In the genomic region with DNA sequence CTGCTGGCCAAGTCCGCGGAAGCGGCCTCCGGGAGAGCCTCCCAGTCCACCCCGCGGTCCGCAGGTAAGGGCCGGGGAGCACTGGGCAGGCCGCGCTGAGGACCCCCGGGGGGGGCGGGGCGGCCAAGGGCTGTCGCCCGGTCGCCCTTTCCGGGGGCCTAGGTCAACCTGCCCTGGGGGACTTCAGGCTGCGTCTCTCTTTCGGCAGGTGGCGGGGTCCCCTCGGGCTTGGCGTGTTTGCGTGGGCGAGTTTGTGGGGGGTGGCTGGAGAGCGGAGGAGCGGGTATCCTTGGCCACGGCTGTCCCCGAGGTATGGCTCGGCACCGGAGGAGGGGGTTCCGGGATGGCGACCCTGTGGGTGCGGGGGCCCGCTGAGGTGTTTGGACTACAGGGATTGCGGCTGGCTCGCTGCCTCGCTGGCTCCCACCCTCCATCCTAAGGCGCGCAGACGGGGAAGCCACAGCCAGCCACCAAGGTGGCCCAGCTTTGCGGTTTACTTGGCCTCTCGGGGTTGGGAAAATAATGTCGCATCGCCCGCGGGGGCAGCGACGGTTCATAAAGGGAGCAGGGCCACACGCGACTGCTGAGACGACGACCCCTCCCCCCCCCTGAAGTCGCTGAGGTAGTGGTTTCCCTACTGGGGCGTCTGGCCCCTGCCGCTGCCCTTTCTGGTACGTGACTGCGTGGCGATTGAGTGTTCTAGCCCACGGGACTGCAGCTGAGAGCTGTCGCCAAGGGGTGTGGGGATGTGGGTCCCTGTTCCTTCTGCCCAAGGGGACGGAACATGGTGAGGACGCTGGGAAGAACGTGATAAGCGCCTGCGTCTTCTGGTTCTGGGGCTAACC, we compare ENCODE assay signal across 8 mouse cellular contexts. TPM values are rescaled to one million over a fixed set of nuclear protein-coding genes. Genes with fewer than 3 reads are reported as not detected.
A peak's percentile ranks its signal among the peaks of the same experiment; 100 is the strongest.
DNase-seq lines count a peak whose midpoint lies in the region; ATAC-seq and TF ChIP-seq lines count a peak whose summit lies in the region.

No protein-coding gene starts in this region.

- peaks cover 47% of the 10 kb centered on the region for H3K27me3 ChIP-seq in heart, embryonic 13.5 days (replicated peaks)
- peaks cover 51% of the 10 kb centered on the region for H3K27me3 ChIP-seq in embryonic facial prominence, embryonic 10.5 days (replicated peaks; ENCODE audit: low read depth, poor library complexity, severe bottlenecking)
- H3K27me3 ChIP-seq in hindbrain, embryonic 15.5 days, result no peaks in the 10 kb centered on the region
- peaks cover 21% of the 10 kb centered on the region for H3K27me3 ChIP-seq in limb, embryonic 14.5 days (ENCODE audit: control insufficient read depth, insufficient read depth, low read length)

- H3K4me3 ChIP-seq in heart, embryonic 13.5 days, result peak overlapping the region; percentile 62
- H3K4me3 ChIP-seq in ES-E14 (ENCODE audit: insufficient read depth in 1 of 2, low read depth in 1 of 2, low read length in 2 of 2, poor library complexity in 1 of 2, severe bottlenecking in 1 of 2), result peak overlapping the region; percentile 85 to 88
- H3K4me3 ChIP-seq in embryonic facial prominence, embryonic 10.5 days, result peak overlapping the region; percentile 70
- peak overlapping the region; percentile 66 for H3K4me3 ChIP-seq in hindbrain, embryonic 15.5 days
- H3K4me3 ChIP-seq in limb, embryonic 14.5 days (replicated peaks; ENCODE audit: low read length), result peak overlapping the region; percentile 49

- ATAC-seq in heart, embryonic 13.5 days (ENCODE audit: extremely low read depth, insufficient number of reproducible peaks, low FRiP score, low TSS enrichment), result no peak
- peak; percentile 77 for ATAC-seq in hindbrain, embryonic 15.5 days (ENCODE audit: low FRiP score, low read depth)
- no peak for ATAC-seq in limb, embryonic 14.5 days (ENCODE audit: low FRiP score, low read depth)
- ATAC-seq in erythroid progenitor cell, adult 5-6 weeks (replicated peaks; ENCODE audit: low FRiP score, poor library complexity, severe bottlenecking), result no peak

- 9% methylated on average over 52 of the region's 65 CpGs for WGBS in heart, embryonic 13.5 days
- 19% methylated on average over 65 of the region's 65 CpGs for WGBS in embryonic facial prominence, embryonic 10.5 days
- 19% methylated on average over 60 of the region's 65 CpGs for WGBS in hindbrain, embryonic 15.5 days
- WGBS in limb, embryonic 14.5 days, result 17% methylated on average over 34 of the region's 65 CpGs

- no peak for DNase-seq in heart, adult 9 months (ENCODE audit: low spot score in 2 of 2)
- no peak for DNase-seq in ES-E14 (ENCODE audit: low read depth, low spot score)
- DNase-seq in embryonic facial prominence, embryonic 10.5 days (ENCODE audit: low spot score), result peak; percentile 17
- no peak for DNase-seq in limb, embryonic 14.5 days (ENCODE audit: low spot score)
- peak; percentile 34 for DNase-seq in retina, embryonic 14.5 days (ENCODE audit: low spot score)

- H3K4me2 ChIP-seq in heart, embryonic 13.5 days, result peak overlapping the region; percentile 92
- H3K4me2 ChIP-seq in hindbrain, embryonic 15.5 days, result peak overlapping the region; percentile 61
- peak overlapping the region; percentile 83 for H3K4me2 ChIP-seq in limb, embryonic 14.5 days (replicated peaks; ENCODE audit: low read depth, low read length, severe bottlenecking)

- in situ Hi-C loops in ES-E14 (cut with MboI; ENCODE audit: low sequenced_read_pairs in 2 of 2, unreplicated experiment in 2 of 2), result no loop called here

- H3K27ac ChIP-seq in heart, embryonic 13.5 days (replicated peaks), result no peak overlapping the region
- no peak overlapping the region for H3K27ac ChIP-seq in ES-E14 (ENCODE audit: insufficient read depth, low read depth, low read length, poor library complexity, severe bottlenecking)
- H3K27ac ChIP-seq in embryonic facial prominence, embryonic 10.5 days (replicated peaks), result no peak overlapping the region; the same call in 1 of the 2 replicates
- peak overlapping the region; percentile 78 for H3K27ac ChIP-seq in hindbrain, embryonic 15.5 days (replicated peaks)
- H3K27ac ChIP-seq in limb, embryonic 14.5 days (replicated peaks; ENCODE audit: low read depth, low read length), result no peak overlapping the region

- H3K9ac ChIP-seq in heart, embryonic 13.5 days, result peak overlapping the region; percentile 54
- H3K9ac ChIP-seq in ES-E14 (ENCODE audit: insufficient read depth, low read depth, low read length, poor library complexity, severe bottlenecking), result peak overlapping the region; percentile 80
- H3K9ac ChIP-seq in hindbrain, embryonic 15.5 days, result peak overlapping the region; percentile 60
- peak overlapping the region; percentile 28; the same call in 1 of the 2 replicates for H3K9ac ChIP-seq in limb, embryonic 14.5 days (ENCODE audit: low read depth, low read length, severe bottlenecking)

- H3K36me3 ChIP-seq in heart, embryonic 13.5 days, result no peaks in the 10 kb centered on the region
- no peaks in the 10 kb centered on the region for H3K36me3 ChIP-seq in ES-E14 (ENCODE audit: control insufficient read depth, insufficient read depth, low read length, poor library complexity, severe bottlenecking)
- H3K36me3 ChIP-seq in embryonic facial prominence, embryonic 10.5 days (replicated peaks), result no peaks in the 10 kb centered on the region
- no peaks in the 10 kb centered on the region for H3K36me3 ChIP-seq in hindbrain, embryonic 15.5 days
- H3K36me3 ChIP-seq in limb, embryonic 14.5 days (ENCODE audit: control insufficient read depth, insufficient read depth, low read length), result no peaks in the 10 kb centered on the region

- no peak for TF ChIP-seq POLR2A in limb, embryonic 14.5 days (IDR thresholded peaks at IDR 0.05; ENCODE audit: borderline replicate concordance, extremely low read depth, insufficient read depth, insufficient read length)

- no peaks in the 10 kb centered on the region for H3K9me3 ChIP-seq in heart, embryonic 13.5 days
- H3K9me3 ChIP-seq in ES-E14 (ENCODE audit: control insufficient read depth, insufficient read depth, low read depth, low read length), result no peaks in the 10 kb centered on the region
- H3K9me3 ChIP-seq in embryonic facial prominence, embryonic 10.5 days, result peaks cover 5% of the 10 kb centered on the region; the same call in 1 of the 2 replicates
- H3K9me3 ChIP-seq in hindbrain, embryonic 15.5 days, result no peaks in the 10 kb centered on the region
- H3K9me3 ChIP-seq in limb, embryonic 14.5 days (ENCODE audit: control insufficient read depth, low read length), result no peaks in the 10 kb centered on the region

- H3K4me1 ChIP-seq in heart, embryonic 13.5 days, result no peaks in the 10 kb centered on the region
- no peaks in the 10 kb centered on the region for H3K4me1 ChIP-seq in ES-E14 (ENCODE audit: control insufficient read depth in 2 of 2, insufficient read depth in 2 of 2, low read length in 2 of 2, poor library complexity in 1 of 2)
- no peaks in the 10 kb centered on the region for H3K4me1 ChIP-seq in embryonic facial prominence, embryonic 10.5 days
- H3K4me1 ChIP-seq in hindbrain, embryonic 15.5 days (replicated peaks), result no peaks in the 10 kb centered on the region
- H3K4me1 ChIP-seq in limb, embryonic 14.5 days (ENCODE audit: control insufficient read depth, insufficient read depth, low read length), result no peaks in the 10 kb centered on the region

TF ChIP-seq in ES-E14, 5 proteins besides CTCF, POLR2A, EP300 and RAD21:
- TF ChIP-seq MAFK (IDR thresholded peaks at IDR 0.05; ENCODE audit: insufficient read depth, low read depth, low read length), result no peak
- no peak for TF ChIP-seq ZC3H11A (IDR thresholded peaks at IDR 0.05; ENCODE audit: borderline replicate concordance, low read depth, low read length)
- TF ChIP-seq HCFC1 (IDR thresholded peaks at IDR 0.05; ENCODE audit: borderline replicate concordance, insufficient read depth, low read length), result no peak
- TF ChIP-seq CHD2 (IDR thresholded peaks at IDR 0.05; ENCODE audit: low read depth, low read length), result no peak
- no peak for TF ChIP-seq ZNF384 (IDR thresholded peaks at IDR 0.05; ENCODE audit: low read depth, low read length)
TF ChIP-seq in ES-E14: peak in this region for 0.

RNA-seq across cellular contexts. Expression of a gene that starts 0.7 kb away (rescaled TPM):
- 0.79 and 0.84 TPM in 2 replicates for polyA plus RNA-seq in heart, embryonic 13.5 days (2015; fragmentation: Nextera tagmentation; extraction: Ambion mirVana)
- 4.0 and 6.0 TPM in 2 replicates for total RNA-seq in ES-E14 (2012; rRNA removed)
- 6.6 and 6.8 TPM in 2 replicates for polyA plus RNA-seq in embryonic facial prominence, embryonic 10.5 days (2016; fragmentation: Nextera tagmentation; extraction: Ambion mirVana)
- 44.2 and 47.0 TPM in 2 replicates for polyA plus RNA-seq in hindbrain, embryonic 15.5 days (2015; fragmentation: Nextera tagmentation; extraction: Ambion mirVana)
- polyA plus RNA-seq in limb, embryonic 14.5 days (2012; rRNA removed), result 0.58 and 0.84 TPM in 2 replicates
- 0.88 and 1.1 TPM in 2 replicates for polyA plus RNA-seq in limb, embryonic 14.5 days (2014; fragmentation: Nextera tagmentation; extraction: Ambion mirVana)
- not detected in 2 replicates for total RNA-seq in erythroid progenitor cell, adult 5-6 weeks (2015; ENCODE audit: low replicate concordance)
- not detected in 2 replicates for total RNA-seq in erythroid progenitor cell, adult 5-6 weeks (2017; ENCODE audit: low replicate concordance)

RNA-seq across cellular contexts. Expression of a gene that starts 43.1 kb away (rescaled TPM):
- polyA plus RNA-seq in heart, embryonic 13.5 days (2015; fragmentation: Nextera tagmentation; extraction: Ambion mirVana), result 94.2 and 104 TPM in 2 replicates
- 194 and 196 TPM in 2 replicates for total RNA-seq in ES-E14 (2012; rRNA removed)
- polyA plus RNA-seq in embryonic facial prominence, embryonic 10.5 days (2016; fragmentation: Nextera tagmentation; extraction: Ambion mirVana), result 151 and 157 TPM in 2 replicates
- 100.0 and 103 TPM in 2 replicates for polyA plus RNA-seq in hindbrain, embryonic 15.5 days (2015; fragmentation: Nextera tagmentation; extraction: Ambion mirVana)
- 68.6 and 121 TPM in 2 replicates for polyA plus RNA-seq in limb, embryonic 14.5 days (2012; rRNA removed)
- polyA plus RNA-seq in limb, embryonic 14.5 days (2014; fragmentation: Nextera tagmentation; extraction: Ambion mirVana), result 121 and 123 TPM in 2 replicates
- total RNA-seq in erythroid progenitor cell, adult 5-6 weeks (2015; ENCODE audit: low replicate concordance), result 11.7 and 22.0 TPM in 2 replicates
- 8.9 and 16.6 TPM in 2 replicates for total RNA-seq in erythroid progenitor cell, adult 5-6 weeks (2017; ENCODE audit: low replicate concordance)

Comparison
In these comparisons a context has a peak if more than half of its experiments do, and no peak if none do; other contexts are left out.
1. H3K9ac ChIP-seq: peak in every context shown above with its lines; median percentile 80 in ES-E14; 60 in hindbrain, embryonic 15.5 days; 54 in heart, embryonic 13.5 days; 28 in limb, embryonic 14.5 days.
2. DNase-seq: peak in embryonic facial prominence, embryonic 10.5 days (single experiment) and retina, embryonic 14.5 days (single experiment); none in heart, adult 9 months (0 of 2), ES-E14 (single experiment) and limb, embryonic 14.5 days (single experiment).
3. Peak in every context shown above with its lines, with median percentiles within 50 percentile points of each other: H3K4me2 ChIP-seq and H3K4me3 ChIP-seq.